Mouse (Mus musculus): ENCODE results near the gene Olfr1346. TPM values are rescaled to one million over a fixed set of nuclear protein-coding genes. Genes with fewer than 3 reads are reported as not detected.

The Olfr1346 gene
- total and polyA plus RNA-seq, 3 experiments: not detected

DNA sequence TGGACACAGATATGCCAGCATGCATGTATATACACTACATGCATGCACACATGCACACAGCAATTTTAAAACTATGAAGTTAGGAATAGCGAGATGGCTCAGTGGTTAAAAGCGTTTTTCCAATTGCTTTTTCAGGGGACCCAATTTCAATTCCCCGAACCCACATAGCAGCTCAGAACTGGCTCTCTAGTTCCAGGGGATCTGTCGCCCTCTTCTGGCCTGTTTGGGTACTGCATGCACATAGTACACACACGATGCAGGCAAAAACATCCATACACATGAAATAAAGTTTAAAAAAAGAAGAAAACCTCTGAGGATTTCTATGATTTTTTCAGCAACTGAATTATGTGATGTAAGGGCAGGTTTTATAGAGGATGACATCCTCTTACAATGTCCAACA lies 59.2 kb downstream of the Olfr1346 start:
- no peak overlapping the region for H3K27ac ChIP-seq (ENCODE audit: control insufficient read depth, low read depth, low read length)

More for the DNA sequence above, 59.2 kb downstream of the Olfr1346 start:
- TF ChIP-seq E2F4 (IDR thresholded peaks at IDR 0.05; ENCODE audit: borderline replicate concordance, low read depth, low read length) (no peak), POLR2AphosphoS2 (IDR thresholded peaks at IDR 0.05; ENCODE audit: low read length) (no peak), MXI1 (IDR thresholded peaks at IDR 0.05; ENCODE audit: low read depth, low read length) (no peak), HCFC1 (IDR thresholded peaks at IDR 0.05; ENCODE audit: low read depth, low read length) (no peak), MEF2A (IDR thresholded peaks at IDR 0.05; ENCODE audit: extremely low read depth, insufficient replicate concordance, low read depth, low read length, poor library complexity, severe bottlenecking) (no peak), ETS1 (IDR thresholded peaks at IDR 0.05; ENCODE audit: low read depth, low read length) (no peak), ZMIZ1 (IDR thresholded peaks at IDR 0.05; ENCODE audit: low read depth, low read length) (no peak), TAL1 (IDR thresholded peaks at IDR 0.05; ENCODE audit: low read length) (no peak), SMC3 (IDR thresholded peaks at IDR 0.05; ENCODE audit: low read depth, low read length) (peak; percentile 50), GABPA (IDR thresholded peaks at IDR 0.05; ENCODE audit: low read depth, low read length) (no peak), NRF1 (IDR thresholded peaks at IDR 0.05; ENCODE audit: insufficient read depth, low read depth, low read length, poor library complexity, severe bottlenecking) (no peak), RAD21 (IDR thresholded peaks at IDR 0.05; ENCODE audit: low read depth, low read length) (peak; percentile 26), USF2 (IDR thresholded peaks at IDR 0.05; ENCODE audit: borderline replicate concordance in 1 of 2, insufficient read depth in 1 of 2, low read depth in 1 of 2, low read length in 2 of 2) (no peak), TBP (IDR thresholded peaks at IDR 0.05; ENCODE audit: low read depth, low read length) (no peak), MAZ (IDR thresholded peaks at IDR 0.05; ENCODE audit: low read depth, low read length) (no peak), BHLHE40 (IDR thresholded peaks at IDR 0.05; ENCODE audit: borderline replicate concordance, low read depth, low read length) (no peak), CTCF (IDR thresholded peaks at IDR 0.05 in 2 of 3, conservative IDR thresholded peaks at IDR 0.05 in 1 of 3; ENCODE audit: control insufficient read depth in 1 of 3, insufficient read depth in 1 of 3, low read depth in 2 of 3, low read length in 3 of 3, poor library complexity in 1 of 3, severe bottlenecking in 1 of 3) (peak; percentile 51 to 71 (median 61)), ELF1 (IDR thresholded peaks at IDR 0.05; ENCODE audit: low read depth, low read length) (no peak), MYC (IDR thresholded peaks at IDR 0.05; ENCODE audit: low read depth, low read length) (no peak), RCOR1 (IDR thresholded peaks at IDR 0.05; ENCODE audit: low read depth, low read length) (no peak), ZKSCAN1 (IDR thresholded peaks at IDR 0.05; ENCODE audit: low read depth, low read length) (no peak)
- Histone ChIP-seq H3K79me2 (ENCODE audit: control insufficient read depth, insufficient read depth, low read length, poor library complexity) (no peaks in the 10 kb centered on the region), H3K4me3 (ENCODE audit: control insufficient read depth in 1 of 2, insufficient read depth in 1 of 2, low read depth in 2 of 2, low read length in 2 of 2) (no peak overlapping the region), H3K9me3 (replicated peaks; ENCODE audit: insufficient read depth, low read length) (no peaks in the 10 kb centered on the region), H3K9ac (ENCODE audit: control insufficient read depth, low read depth, low read length, poor library complexity, severe bottlenecking) (no peak overlapping the region), H3K27me3 (ENCODE audit: control insufficient read depth in 1 of 2, insufficient read depth in 2 of 2, low read length in 2 of 2) (no peaks in the 10 kb centered on the region), H3K36me3 (ENCODE audit: control insufficient read depth in 1 of 2, insufficient read depth in 2 of 2, low read length in 2 of 2) (no peaks in the 10 kb centered on the region), H3K4me1 (ENCODE audit: control insufficient read depth in 1 of 2, insufficient read depth in 2 of 2, low read length in 2 of 2) (no peaks in the 10 kb centered on the region)
- DNase-seq (ENCODE audit: low read depth, low spot score): peak; percentile 23

Other genes with a start within 250 kb of the Olfr1346 start
- not detected in 2 replicates for gene Zscan5b, start 244.8 kb upstream of the Olfr1346 start, total RNA-seq (2012; rRNA removed)
- gene Zscan5b, start 244.8 kb upstream of the Olfr1346 start, polyA plus RNA-seq (2012; ENCODE audit: insufficient read depth in 1 of 2, insufficient read length in 2 of 2, low read depth in 1 of 2, low replicate concordance in 2 of 2, missing spikeins in 1 of 2): not detected
- gene Epp13, start 214.4 kb upstream of the Olfr1346 start, total RNA-seq (2012; rRNA removed): not detected in 2 replicates
- under 1 TPM in 1 of 2 experiments, not detected in 1; 0.14 TPM for gene Epp13, start 214.4 kb upstream of the Olfr1346 start, polyA plus RNA-seq (2012; ENCODE audit: insufficient read depth in 1 of 2, insufficient read length in 2 of 2, low read depth in 1 of 2, low replicate concordance in 2 of 2, missing spikeins in 1 of 2)
- 3.4 and 3.9 TPM in 2 replicates for gene Zfp667, start 180.5 kb upstream of the Olfr1346 start, total RNA-seq (2012; rRNA removed)
- gene Zfp667, start 180.5 kb upstream of the Olfr1346 start, polyA plus RNA-seq (2012; ENCODE audit: insufficient read depth in 1 of 2, insufficient read length in 2 of 2, low read depth in 1 of 2, low replicate concordance in 2 of 2, missing spikeins in 1 of 2): 1 to 10 TPM in 1 of 2 experiments, not detected in 1; 5.3 TPM
- not detected in 2 replicates for gene Zfp583, start 135.8 kb upstream of the Olfr1346 start, total RNA-seq (2012; rRNA removed)
- gene Zfp583, start 135.8 kb upstream of the Olfr1346 start, polyA plus RNA-seq (2012; ENCODE audit: insufficient read depth in 1 of 2, insufficient read length in 2 of 2, low read depth in 1 of 2, low replicate concordance in 2 of 2, missing spikeins in 1 of 2): not detected
- gene Gm3854, start 123.3 kb upstream of the Olfr1346 start, total RNA-seq (2012; rRNA removed): not detected in 2 replicates
- gene Gm3854, start 123.3 kb upstream of the Olfr1346 start, polyA plus RNA-seq (2012; ENCODE audit: insufficient read depth in 1 of 2, insufficient read length in 2 of 2, low read depth in 1 of 2, low replicate concordance in 2 of 2, missing spikeins in 1 of 2): not detected
- gene Zfp78, start 103.8 kb upstream of the Olfr1346 start, total RNA-seq (2012; rRNA removed): 0.42 and 0.50 TPM in 2 replicates
- under 1 TPM in 1 of 2 experiments, not detected in 1; 0.67 TPM for gene Zfp78, start 103.8 kb upstream of the Olfr1346 start, polyA plus RNA-seq (2012; ENCODE audit: insufficient read depth in 1 of 2, insufficient read length in 2 of 2, low read depth in 1 of 2, low replicate concordance in 2 of 2, missing spikeins in 1 of 2)
- gene Zfp28, start 83.8 kb upstream of the Olfr1346 start, total RNA-seq (2012; rRNA removed): 1.6 and 2.8 TPM in 2 replicates
- 1 to 10 TPM in 1 of 2 experiments, not detected in 1; 3.3 TPM for gene Zfp28, start 83.8 kb upstream of the Olfr1346 start, polyA plus RNA-seq (2012; ENCODE audit: insufficient read depth in 1 of 2, insufficient read length in 2 of 2, low read depth in 1 of 2, low replicate concordance in 2 of 2, missing spikeins in 1 of 2)
- not detected in 2 replicates for gene Smim17, start 68.4 kb upstream of the Olfr1346 start, total RNA-seq (2012; rRNA removed)
- not detected for gene Smim17, start 68.4 kb upstream of the Olfr1346 start, polyA plus RNA-seq (2012; ENCODE audit: insufficient read depth in 1 of 2, insufficient read length in 2 of 2, low read depth in 1 of 2, low replicate concordance in 2 of 2, missing spikeins in 1 of 2)
- not detected in 2 replicates for gene Gm20715, start 56.8 kb upstream of the Olfr1346 start, total RNA-seq (2012; rRNA removed)
- not detected for gene Gm20715, start 56.8 kb upstream of the Olfr1346 start, polyA plus RNA-seq (2012; ENCODE audit: insufficient read depth in 1 of 2, insufficient read length in 2 of 2, low read depth in 1 of 2, low replicate concordance in 2 of 2, missing spikeins in 1 of 2)
- not detected in 2 replicates for gene Olfr1344, start 28.4 kb upstream of the Olfr1346 start, total RNA-seq (2012; rRNA removed)
- not detected for gene Olfr1344, start 28.4 kb upstream of the Olfr1346 start, polyA plus RNA-seq (2012; ENCODE audit: insufficient read depth in 1 of 2, insufficient read length in 2 of 2, low read depth in 1 of 2, low replicate concordance in 2 of 2, missing spikeins in 1 of 2)
- gene Olfr1336, start 10.9 kb upstream of the Olfr1346 start, total RNA-seq (2012; rRNA removed): not detected in 2 replicates
- under 1 TPM in 1 of 2 experiments, not detected in 1; 0.01 TPM for gene Olfr1336, start 10.9 kb upstream of the Olfr1346 start, polyA plus RNA-seq (2012; ENCODE audit: insufficient read depth in 1 of 2, insufficient read length in 2 of 2, low read depth in 1 of 2, low replicate concordance in 2 of 2, missing spikeins in 1 of 2)
- not detected in 2 replicates for gene Olfr5, start 19.8 kb downstream of the Olfr1346 start, total RNA-seq (2012; rRNA removed)
- not detected for gene Olfr5, start 19.8 kb downstream of the Olfr1346 start, polyA plus RNA-seq (2012; ENCODE audit: insufficient read depth in 1 of 2, insufficient read length in 2 of 2, low read depth in 1 of 2, low replicate concordance in 2 of 2, missing spikeins in 1 of 2)
- not detected in 2 replicates for gene Olfr1347, start 32.7 kb downstream of the Olfr1346 start, total RNA-seq (2012; rRNA removed)
- not detected for gene Olfr1347, start 32.7 kb downstream of the Olfr1346 start, polyA plus RNA-seq (2012; ENCODE audit: insufficient read depth in 1 of 2, insufficient read length in 2 of 2, low read depth in 1 of 2, low replicate concordance in 2 of 2, missing spikeins in 1 of 2)
- gene Olfr1348, start 41.6 kb downstream of the Olfr1346 start, total RNA-seq (2012; rRNA removed): not detected in 2 replicates
- not detected for gene Olfr1348, start 41.6 kb downstream of the Olfr1346 start, polyA plus RNA-seq (2012; ENCODE audit: insufficient read depth in 1 of 2, insufficient read length in 2 of 2, low read depth in 1 of 2, low replicate concordance in 2 of 2, missing spikeins in 1 of 2)
- not detected in 2 replicates for gene Olfr1349, start 55.8 kb downstream of the Olfr1346 start, total RNA-seq (2012; rRNA removed)
- gene Olfr1349, start 55.8 kb downstream of the Olfr1346 start, polyA plus RNA-seq (2012; ENCODE audit: insufficient read depth in 1 of 2, insufficient read length in 2 of 2, low read depth in 1 of 2, low replicate concordance in 2 of 2, missing spikeins in 1 of 2): not detected
- gene Olfr1350, start 97.7 kb downstream of the Olfr1346 start, total RNA-seq (2012; rRNA removed): not detected in 2 replicates
- gene Olfr1350, start 97.7 kb downstream of the Olfr1346 start, polyA plus RNA-seq (2012; ENCODE audit: insufficient read depth in 1 of 2, insufficient read length in 2 of 2, low read depth in 1 of 2, low replicate concordance in 2 of 2, missing spikeins in 1 of 2): not detected
- not detected in 2 replicates for gene Zim1, start 229.3 kb downstream of the Olfr1346 start, total RNA-seq (2012; rRNA removed)
- not detected for gene Zim1, start 229.3 kb downstream of the Olfr1346 start, polyA plus RNA-seq (2012; ENCODE audit: insufficient read depth in 1 of 2, insufficient read length in 2 of 2, low read depth in 1 of 2, low replicate concordance in 2 of 2, missing spikeins in 1 of 2)

Measured in MEL (cell line).